Mouse (Mus musculus): ENCODE results near the gene Homer2. TPM values are rescaled to one million over a fixed set of nuclear protein-coding genes. Genes with fewer than 3 reads are reported as not detected.

Gene Homer2
- polyA plus RNA-seq, 1 experiment from 2014 or later: 63.4 TPM

GRCm38 (mm10) chr7:81579312-81579711, 128.0 kb downstream of the Homer2 start:
- H3K9me3 ChIP-seq (replicated peaks): no peaks in the 10 kb centered on the region
- no peaks in the 10 kb centered on the region for H3K27me3 ChIP-seq
- 96% methylated on average over 5 of the region's 5 CpGs for WGBS
- H3K27ac ChIP-seq: no peak overlapping the region
- no peak overlapping the region for H3K4me2 ChIP-seq
- H3K9ac ChIP-seq: no peak overlapping the region
- H3K4me3 ChIP-seq: no peak overlapping the region
- peaks cover 3% of the 10 kb centered on the region; the same call in 1 of the 2 replicates for H3K4me1 ChIP-seq (replicated peaks)
- peaks cover 32% of the 10 kb centered on the region for H3K36me3 ChIP-seq
- ATAC-seq (replicated peaks; ENCODE audit: insufficient number of reproducible peaks, insufficient read depth, low FRiP score, low read depth): no peak

- Histone ChIP-seq H3K27me3 (no peaks in the 10 kb centered on the region), H3K9ac (no peak overlapping the region), H3K27ac (no peak overlapping the region), H3K4me1 (replicated peaks) (peaks cover 7% of the 10 kb centered on the region), H3K4me2 (no peak overlapping the region), H3K9me3 (replicated peaks) (no peaks in the 10 kb centered on the region), H3K36me3 (peaks cover 32% of the 10 kb centered on the region), H3K4me3 (no peak overlapping the region)
- no peak for ATAC-seq (replicated peaks; ENCODE audit: insufficient number of reproducible peaks, insufficient read depth, low FRiP score, low read depth)
- 86% methylated on average over 7 of the region's 7 CpGs for WGBS
Observed at GRCm38 (mm10) chr7:81578413-81578812, 128.9 kb downstream of the Homer2 start.

GRCm38 (mm10) chr7:81577872-81578271, 129.5 kb downstream of the Homer2 start:
- Histone ChIP-seq H3K4me1 (replicated peaks) (peaks cover 13% of the 10 kb centered on the region), H3K27me3 (no peaks in the 10 kb centered on the region), H3K4me3 (no peak overlapping the region), H3K9me3 (replicated peaks) (no peaks in the 10 kb centered on the region), H3K9ac (no peak overlapping the region), H3K27ac (no peak overlapping the region), H3K36me3 (peaks cover 32% of the 10 kb centered on the region), H3K4me2 (no peak overlapping the region)
- WGBS: 96% methylated on average over 3 of the region's 3 CpGs
- no peak for ATAC-seq (replicated peaks; ENCODE audit: insufficient number of reproducible peaks, insufficient read depth, low FRiP score, low read depth)

- H3K4me2 ChIP-seq: no peak overlapping the region
- WGBS: 84% methylated on average over 10 of the region's 10 CpGs
- H3K9me3 ChIP-seq (replicated peaks): no peaks in the 10 kb centered on the region
- H3K27ac ChIP-seq: no peak overlapping the region
- H3K9ac ChIP-seq: no peak overlapping the region
- H3K36me3 ChIP-seq: peaks cover 32% of the 10 kb centered on the region
- ATAC-seq (replicated peaks; ENCODE audit: insufficient number of reproducible peaks, insufficient read depth, low FRiP score, low read depth): no peak
- peaks cover 23% of the 10 kb centered on the region for H3K4me1 ChIP-seq (replicated peaks)
- no peaks in the 10 kb centered on the region for H3K27me3 ChIP-seq
- no peak overlapping the region for H3K4me3 ChIP-seq
Observed at GRCm38 (mm10) chr7:81575606-81576005, 131.7 kb downstream of the Homer2 start.

GRCm38 (mm10) chr7:81573821-81574220, 133.5 kb downstream of the Homer2 start:
- Histone ChIP-seq H3K9ac (no peak overlapping the region), H3K36me3 (peaks cover 20% of the 10 kb centered on the region), H3K4me1 (replicated peaks) (peaks cover 27% of the 10 kb centered on the region), H3K27ac (0 out of 2 replicates have a peak overlapping the region, but pooled peaks have one; percentile 2), H3K9me3 (replicated peaks) (no peaks in the 10 kb centered on the region), H3K4me2 (0 out of 2 replicates have a peak overlapping the region, but pooled peaks have one; percentile 65), H3K27me3 (no peaks in the 10 kb centered on the region), H3K4me3 (no peak overlapping the region)
- no peak for ATAC-seq (replicated peaks; ENCODE audit: insufficient number of reproducible peaks, insufficient read depth, low FRiP score, low read depth)
- 94% methylated on average over 9 of the region's 9 CpGs for WGBS

GRCm38 (mm10) chr7:81573397-81573796, 133.9 kb downstream of the Homer2 start:
- Histone ChIP-seq H3K9ac (no peak overlapping the region), H3K4me3 (peak overlapping the region; percentile 97; the same call in 1 of the 2 replicates), H3K27me3 (no peaks in the 10 kb centered on the region), H3K9me3 (replicated peaks) (no peaks in the 10 kb centered on the region), H3K27ac (0 out of 2 replicates have a peak overlapping the region, but pooled peaks have one; percentile 99), H3K36me3 (peaks cover 16% of the 10 kb centered on the region), H3K4me2 (peak overlapping the region; percentile 65; the same call in 1 of the 2 replicates), H3K4me1 (replicated peaks) (peaks cover 27% of the 10 kb centered on the region)
- ATAC-seq (replicated peaks; ENCODE audit: insufficient number of reproducible peaks, insufficient read depth, low FRiP score, low read depth): no peak
- WGBS: 63% methylated on average over 6 of the region's 6 CpGs

GRCm38 (mm10) chr7:81572610-81573268, 134.6 kb downstream of the Homer2 start:
- ATAC-seq (replicated peaks; ENCODE audit: insufficient number of reproducible peaks, insufficient read depth, low FRiP score, low read depth): no peak

GRCm38 (mm10) chr7:81571941-81572441, 135.3 kb downstream of the Homer2 start:
- Histone ChIP-seq H3K4me1 (replicated peaks) (peaks cover 36% of the 10 kb centered on the region), H3K9ac (peak overlapping the region; percentile 91), H3K4me2 (peak overlapping the region; percentile 65), H3K27ac (peak overlapping the region; percentile 99), H3K9me3 (replicated peaks) (no peaks in the 10 kb centered on the region), H3K27me3 (no peaks in the 10 kb centered on the region), H3K4me3 (peak overlapping the region; percentile 97), H3K36me3 (peaks cover 7% of the 10 kb centered on the region)
- ATAC-seq (replicated peaks; ENCODE audit: insufficient number of reproducible peaks, insufficient read depth, low FRiP score, low read depth): no peak
- WGBS: 10% methylated on average over 15 of the region's 15 CpGs

More at GRCm38 (mm10) chr7:81572610-81573268, 134.6 kb downstream of the Homer2 start:
- Histone ChIP-seq H3K4me3 (peak overlapping the region; percentile 97), H3K9me3 (replicated peaks) (no peaks in the 10 kb centered on the region), H3K27ac (peak overlapping the region; percentile 99), H3K27me3 (no peaks in the 10 kb centered on the region), H3K4me2 (peak overlapping the region; percentile 65), H3K9ac (peak overlapping the region; percentile 91), H3K4me1 (replicated peaks) (peaks cover 29% of the 10 kb centered on the region), H3K36me3 (peaks cover 9% of the 10 kb centered on the region)
- 35% methylated on average over 6 of the region's 6 CpGs for WGBS

- Histone ChIP-seq H3K27me3 (no peaks in the 10 kb centered on the region), H3K4me2 (peak within 1 kb of the TSS; percentile 65), H3K9me3 (replicated peaks) (no peaks in the 10 kb centered on the region), H3K4me3 (peak within 1 kb of the TSS; percentile 97), H3K27ac (peak within 1 kb of the TSS; percentile 99), H3K4me1 (replicated peaks) (peaks cover 34% of the 10 kb centered on the region), H3K36me3 (peaks cover 7% of the 10 kb centered on the region), H3K9ac (peak within 1 kb of the TSS; percentile 91)
- under 1% methylated on average over 95 of the region's 96 CpGs for WGBS
- ATAC-seq (replicated peaks; ENCODE audit: insufficient number of reproducible peaks, insufficient read depth, low FRiP score, low read depth): peak; percentile 97
Observed at GRCm38 (mm10) chr7:81571108-81571940, 136.0 kb downstream of the Homer2 start, which contains the start of gene Whamm. Gene Whamm (plus strand): TSS chr7:81571266.

- Histone ChIP-seq H3K4me1 (replicated peaks) (peaks cover 33% of the 10 kb centered on the region), H3K9ac (peak overlapping the region; percentile 29; the same call in 1 of the 2 replicates), H3K4me2 (peak overlapping the region; percentile 65), H3K27ac (peak overlapping the region; percentile 99), H3K9me3 (replicated peaks) (no peaks in the 10 kb centered on the region), H3K4me3 (peak overlapping the region; percentile 97), H3K36me3 (peaks cover 3% of the 10 kb centered on the region), H3K27me3 (no peaks in the 10 kb centered on the region)
- WGBS: 2% methylated on average over 5 of the region's 5 CpGs
- peak; percentile 16 for ATAC-seq (replicated peaks; ENCODE audit: insufficient number of reproducible peaks, insufficient read depth, low FRiP score, low read depth)
Observed at GRCm38 (mm10) chr7:81570752-81571107, 136.6 kb downstream of the Homer2 start.

GRCm38 (mm10) chr7:81570271-81570670, 137.1 kb downstream of the Homer2 start:
- H3K36me3 ChIP-seq: no peaks in the 10 kb centered on the region; the same call in 1 of the 2 replicates
- no peaks in the 10 kb centered on the region for H3K9me3 ChIP-seq (replicated peaks)
- ATAC-seq (replicated peaks; ENCODE audit: insufficient number of reproducible peaks, insufficient read depth, low FRiP score, low read depth): no peak
- H3K27me3 ChIP-seq: no peaks in the 10 kb centered on the region
- H3K4me3 ChIP-seq: no peak overlapping the region
- peaks cover 33% of the 10 kb centered on the region for H3K4me1 ChIP-seq (replicated peaks)
- peak overlapping the region; percentile 99 for H3K27ac ChIP-seq
- 87% methylated on average over 3 of the region's 3 CpGs for WGBS
- no peak overlapping the region for H3K9ac ChIP-seq
- H3K4me2 ChIP-seq: no peak overlapping the region
